20 mouse cellular contexts compared by ENCODE assay signal in the genomic region with DNA sequence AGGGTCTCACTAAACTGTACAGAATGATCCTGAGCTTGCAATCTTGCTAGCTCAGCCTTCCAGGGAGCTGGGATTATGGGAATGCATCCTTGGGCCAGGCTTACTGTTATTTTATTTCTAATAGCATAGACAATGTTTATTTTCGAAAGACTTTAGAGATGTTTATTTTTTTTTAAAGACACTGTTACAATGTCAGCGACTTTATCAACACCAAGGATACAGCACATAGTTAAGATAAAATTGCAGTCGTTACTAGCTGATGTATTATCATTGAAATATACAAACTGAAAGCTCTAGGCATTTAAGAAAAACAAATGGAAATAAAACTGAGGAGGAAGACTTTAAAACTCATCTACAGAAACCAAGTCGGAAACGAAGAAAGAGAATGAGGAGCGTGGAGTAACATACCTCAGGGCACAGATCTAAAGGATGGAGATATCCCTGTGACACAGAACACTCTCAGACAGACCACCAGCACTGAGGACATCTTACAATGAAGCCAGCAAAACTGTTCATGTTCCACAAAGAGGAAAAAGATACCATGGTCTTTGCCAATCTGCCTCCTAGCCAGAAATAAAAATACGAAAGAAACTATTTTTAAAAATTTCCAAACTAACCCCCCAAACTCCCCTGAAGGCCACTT.
DNase-seq lines count a peak whose midpoint lies in the region; ATAC-seq and TF ChIP-seq lines count a peak whose summit lies in the region.
"Had no signal": no experiment of that assay in that cellular context is flagged by ENCODE, and none has a peak within 500 bp of the region (broad histone marks: within the 10 kb centered on the region; RNA-seq: fewer than 3 reads in every experiment).

No protein-coding gene starts in this region.

- DNase-seq in lung, embryonic 14.5 days = peak; percentile 73
- no peak for DNase-seq in lung, adult 18-20 months
- no peak for DNase-seq in lung, postnatal 4 days
- DNase-seq in lung, postnatal 14 days = no peak
- DNase-seq: adrenal gland, adult 2 months; adrenal gland, adult 8-10 months; adrenal gland, postnatal 10 days; adrenal gland, postnatal 14 days; adrenal gland, postnatal 25 days; adrenal gland, postnatal 36 days; B cell, adult 2 months; cerebellum, adult 11 months; cerebellum, adult 11-12 months; cerebellum, adult 18-20 months had no signal

- no peaks in the 10 kb centered on the region for H3K4me1 ChIP-seq in lung, embryonic 14.5 days (ENCODE audit: insufficient read depth)
- H3K4me1 ChIP-seq in lung, embryonic 15.5 days = no peaks in the 10 kb centered on the region
- H3K4me1 ChIP-seq in lung, embryonic 16.5 days (replicated peaks; ENCODE audit: control insufficient read depth, insufficient read depth, low read length) = 0 out of 2 replicates have a peak, but pooled peaks cover 2% of the 10 kb centered on the region

- 0 out of 2 replicates have a peak overlapping the region, but pooled peaks have one; percentile 6 for H3K27ac ChIP-seq in lung, embryonic 14.5 days (ENCODE audit: low read depth)
- H3K27ac ChIP-seq in lung, embryonic 15.5 days = 0 out of 2 replicates have a peak overlapping the region, but pooled peaks have one; percentile 14
- no peak overlapping the region for H3K27ac ChIP-seq in lung, embryonic 16.5 days (ENCODE audit: low read length)

- peak; percentile 76 for ATAC-seq in lung, embryonic 14.5 days (ENCODE audit: insufficient read depth)
- peak; percentile 55; the same call in 1 of the 2 replicates for ATAC-seq in lung, embryonic 15.5 days (ENCODE audit: borderline replicate concordance, extremely low read depth, low FRiP score, low TSS enrichment)
- ATAC-seq in lung, embryonic 16.5 days (ENCODE audit: low read depth) = peak; percentile 65; the same call in 1 of the 2 replicates
- ATAC-seq: activated CD4-positive, CD25-positive, alpha-beta regulatory T cell, adult 4 months; CD4-positive, CD25-positive, alpha-beta regulatory T cell, adult 4 months; Patski had no signal

- 29% methylated on average over 7 of the region's 7 CpGs for WGBS in lung, embryonic 14.5 days
- WGBS in lung, embryonic 15.5 days = 35% methylated on average over 7 of the region's 7 CpGs
- WGBS in lung, embryonic 16.5 days = 39% methylated on average over 7 of the region's 7 CpGs

- H3K4me2 ChIP-seq in lung, embryonic 14.5 days = no peak overlapping the region
- H3K4me2 ChIP-seq in lung, embryonic 15.5 days = no peak overlapping the region
- no peak overlapping the region for H3K4me2 ChIP-seq in lung, embryonic 16.5 days (ENCODE audit: low read depth, low read length)

- no peak for TF ChIP-seq CTCF in lung, embryonic 14.5 days (IDR thresholded peaks at IDR 0.05; ENCODE audit: low read depth)

- H3K9ac ChIP-seq in lung, embryonic 14.5 days = no peak overlapping the region
- H3K9ac ChIP-seq in lung, embryonic 15.5 days = no peak overlapping the region
- no peak overlapping the region for H3K9ac ChIP-seq in lung, embryonic 16.5 days (ENCODE audit: low read length)

- no peak overlapping the region for H3K4me3 ChIP-seq in lung, embryonic 14.5 days (ENCODE audit: low read depth, low read length)
- no peak overlapping the region for H3K4me3 ChIP-seq in lung, embryonic 15.5 days
- no peak overlapping the region for H3K4me3 ChIP-seq in lung, embryonic 16.5 days (ENCODE audit: low read length)

- H3K36me3 ChIP-seq in lung, embryonic 14.5 days (ENCODE audit: insufficient read depth) = no peaks in the 10 kb centered on the region
- H3K36me3 ChIP-seq in lung, embryonic 15.5 days = no peaks in the 10 kb centered on the region
- no peaks in the 10 kb centered on the region for H3K36me3 ChIP-seq in lung, embryonic 16.5 days (ENCODE audit: control insufficient read depth, insufficient read depth, low read length)
- H3K36me3 ChIP-seq: G1E had no signal

- H3K27me3 ChIP-seq in lung, embryonic 14.5 days (ENCODE audit: insufficient read depth, low read length) = no peaks in the 10 kb centered on the region
- no peaks in the 10 kb centered on the region for H3K27me3 ChIP-seq in lung, embryonic 15.5 days
- no peaks in the 10 kb centered on the region for H3K27me3 ChIP-seq in lung, embryonic 16.5 days (ENCODE audit: control insufficient read depth, insufficient read depth, low read depth, low read length)
- H3K27me3 ChIP-seq: Patski had no signal

- no peaks in the 10 kb centered on the region for H3K9me3 ChIP-seq in lung, embryonic 14.5 days (ENCODE audit: low read depth, low read length)
- H3K9me3 ChIP-seq in lung, embryonic 15.5 days = no peaks in the 10 kb centered on the region
- H3K9me3 ChIP-seq in lung, embryonic 16.5 days (ENCODE audit: control insufficient read depth, low read length) = no peaks in the 10 kb centered on the region
